Mouse (Mus musculus) CD4-positive, CD25-positive, alpha-beta regulatory T cell, adult 2 months (primary cell): ENCODE results near the gene Ttll5.

Experiments used
- DNase-seq: peaks from one replicate; pipeline ENCODE4 v3.0.0-alpha.2; 2012; ENCODE audit warnings: low read depth, low spot score

Ttll5 gene

GRCm38 (mm10) chr12:86095806-86096205, 271.3 kb downstream of the Ttll5 start:
- DNase-seq: no peak

- DNase-seq: no peak
Observed at GRCm38 (mm10) chr12:86097781-86098180, 273.3 kb downstream of the Ttll5 start.

- no peak for DNase-seq
Observed at GRCm38 (mm10) chr12:86100711-86101110, 276.3 kb downstream of the Ttll5 start.

GRCm38 (mm10) chr12:86102686-86103085, 278.2 kb downstream of the Ttll5 start:
- no peak for DNase-seq

GRCm38 (mm10) chr12:86103391-86103790, 278.9 kb downstream of the Ttll5 start:
- no peak for DNase-seq

GRCm38 (mm10) chr12:86103852-86104251, 279.4 kb downstream of the Ttll5 start:
- no peak for DNase-seq

GRCm38 (mm10) chr12:86104297-86104696, 279.8 kb downstream of the Ttll5 start:
- no peak for DNase-seq

- DNase-seq: no peak
Observed at GRCm38 (mm10) chr12:86105546-86105945, 281.1 kb downstream of the Ttll5 start.

GRCm38 (mm10) chr12:86106086-86106485, 281.6 kb downstream of the Ttll5 start:
- no peak for DNase-seq

- no peak for DNase-seq
Observed at GRCm38 (mm10) chr12:86107645-86108044, 283.2 kb downstream of the Ttll5 start.

- DNase-seq: no peak
Observed at GRCm38 (mm10) chr12:86109531-86109930, 285.1 kb downstream of the Ttll5 start.

GRCm38 (mm10) chr12:86110637-86111036, 286.2 kb downstream of the Ttll5 start:
- DNase-seq: peak; percentile 38
